Mouse (Mus musculus) CD4-positive, CD25-positive, alpha-beta regulatory T cell (primary cell): Measurements from ENCODE around the gene Emp2. TPM values are rescaled to one million over a fixed set of nuclear protein-coding genes. Genes with fewer than 3 reads are reported as not detected.

Source experiments
- polyA plus RNA-seq: library from polyadenylated mRNA; unstranded; fragments of 100-300 nt; shearing (Covaris generic); gene quantifications from one replicate; pipeline ENCODE4 v1.2.1, GENCODE M21; 2017

The Emp2 gene
- not detected for polyA plus RNA-seq

GRCm38 (mm10) chr16:10313646-10314088, at the start of gene Emp2:
Emp2 (minus strand) TSS chr16:10313968.

Other genes with a start within 250 kb of the Emp2 start
- 2.2 TPM for gene Rpl39l, start 143.7 kb downstream of the Emp2 start, polyA plus RNA-seq
- gene Atf7ip2, start 121.3 kb downstream of the Emp2 start, polyA plus RNA-seq = not detected
- not detected for gene Tekt5, start 81.5 kb upstream of the Emp2 start, polyA plus RNA-seq
- gene Nubp1, start 98.0 kb upstream of the Emp2 start, polyA plus RNA-seq = 87.4 TPM
- 3.5 TPM for gene Tvp23a, start 133.4 kb upstream of the Emp2 start, polyA plus RNA-seq
- 0.74 TPM for gene Ciita, start 166.1 kb upstream of the Emp2 start, polyA plus RNA-seq
- 36.4 TPM for gene Dexi, start 229.1 kb upstream of the Emp2 start, polyA plus RNA-seq
- 23.7 TPM for gene Clec16a, start 231.4 kb upstream of the Emp2 start, polyA plus RNA-seq